Mouse (Mus musculus): ENCODE measurements around the gene Ankfn1.
A peak's percentile ranks its signal among the peaks of the same experiment; 100 is the strongest.

Ankfn1 gene

DNA sequence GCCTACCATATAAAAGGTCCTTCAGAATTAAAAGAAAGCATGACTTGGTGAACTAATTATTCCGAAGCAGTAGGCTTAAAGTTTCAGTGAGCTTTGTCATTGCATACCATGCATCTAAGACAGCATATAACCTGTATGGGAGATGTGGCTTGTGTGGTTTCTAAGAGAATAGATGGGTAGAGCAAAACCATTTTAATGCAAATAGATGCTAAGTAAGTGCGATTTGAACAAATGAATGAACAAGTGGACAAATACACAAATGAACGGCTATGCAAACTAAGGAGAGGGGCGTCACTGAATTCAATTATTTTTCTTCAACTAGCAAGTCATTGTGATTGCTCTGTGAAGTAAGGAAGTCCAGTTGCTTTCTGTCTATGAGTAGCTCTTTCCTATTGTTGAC is 198.3 kb downstream of the Ankfn1 start:
- no peak for DNase-seq (ENCODE audit: low spot score in 2 of 2)

DNA sequence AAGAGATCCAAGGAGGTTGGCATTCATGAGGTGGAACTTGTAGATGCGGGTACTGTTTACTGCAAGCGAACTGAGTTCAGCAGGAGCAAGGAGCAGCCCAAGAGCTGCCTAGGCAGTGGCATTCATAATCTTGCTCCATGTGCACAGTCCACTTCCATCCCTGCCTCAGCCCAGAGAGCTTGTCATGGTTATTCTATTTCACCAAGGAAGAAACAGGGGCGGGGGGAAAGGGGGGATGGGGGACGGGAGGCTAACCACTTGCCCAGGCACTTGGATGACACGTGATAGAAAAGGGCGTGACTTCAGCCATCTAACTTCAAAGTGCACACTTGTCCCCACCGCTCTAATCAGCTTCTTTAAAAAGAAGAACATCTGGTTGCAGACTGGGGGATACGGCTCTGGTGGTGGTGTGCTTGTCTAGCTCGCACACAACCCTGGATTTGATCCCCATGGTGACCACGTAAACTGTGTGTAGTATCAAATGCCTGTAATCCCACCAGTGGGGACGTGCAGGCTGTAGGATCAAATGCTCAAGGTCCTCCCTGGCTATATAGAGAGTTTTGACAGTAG is 203.1 kb downstream of the Ankfn1 start:
- no peak for DNase-seq (ENCODE audit: low spot score in 2 of 2)

DNA sequence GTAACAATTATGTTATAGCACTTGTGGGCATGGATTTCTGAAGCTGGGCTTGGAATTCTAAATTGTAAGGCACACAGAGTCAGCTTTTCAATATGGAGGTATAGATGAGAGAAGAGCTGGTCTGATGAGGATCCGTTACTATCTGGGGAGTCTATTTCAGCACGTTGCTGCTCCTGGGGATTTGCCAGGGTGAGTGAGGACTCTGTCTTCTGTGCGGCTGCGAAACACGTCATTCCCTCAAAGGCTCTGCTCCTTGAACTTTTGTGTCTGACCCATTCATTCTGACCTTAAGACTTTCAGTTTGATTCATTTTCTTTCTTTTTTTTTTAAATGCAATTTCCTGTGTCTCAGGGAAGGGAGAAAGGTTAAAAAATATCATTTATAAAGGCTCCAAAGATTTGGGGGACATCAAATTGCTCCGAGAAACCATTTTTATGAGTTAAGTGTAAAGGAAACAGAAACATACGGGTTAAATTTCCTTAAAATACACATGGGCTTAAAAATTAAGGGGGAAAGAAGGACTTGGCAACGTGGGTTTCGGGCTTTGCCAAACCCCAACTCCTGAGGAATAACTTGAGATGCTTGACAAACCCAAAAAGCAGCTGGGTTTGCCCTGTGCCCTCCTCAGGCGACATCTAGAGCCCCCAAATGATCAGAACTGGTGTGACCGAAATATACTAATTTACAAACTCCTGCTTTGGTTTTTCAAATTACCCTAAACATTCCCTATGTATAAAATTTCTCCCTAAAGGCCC is 207.9 kb downstream of the Ankfn1 start:
- DNase-seq (ENCODE audit: low spot score in 2 of 2), result no peak

DNA sequence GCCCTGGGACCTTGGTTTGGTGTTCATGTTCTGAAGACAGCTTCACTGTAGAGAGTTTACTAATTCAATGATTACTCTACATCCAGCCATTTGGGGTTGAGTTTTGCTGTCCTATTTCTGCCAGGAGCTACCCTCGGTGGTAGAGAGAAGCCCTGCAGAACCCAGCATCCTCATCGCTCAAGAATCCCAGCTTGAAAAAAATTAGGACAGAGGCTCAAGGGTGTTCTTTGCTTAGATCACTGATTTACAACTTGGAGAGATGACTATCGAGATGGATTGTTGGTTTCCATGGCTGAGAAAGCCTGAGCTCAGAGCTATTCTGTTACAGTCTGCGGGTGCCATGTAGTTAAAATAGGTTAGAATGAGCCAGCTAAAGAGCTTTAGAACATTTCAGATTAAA is 209.2 kb downstream of the Ankfn1 start:
- no peak for DNase-seq (ENCODE audit: low spot score in 2 of 2)

DNA sequence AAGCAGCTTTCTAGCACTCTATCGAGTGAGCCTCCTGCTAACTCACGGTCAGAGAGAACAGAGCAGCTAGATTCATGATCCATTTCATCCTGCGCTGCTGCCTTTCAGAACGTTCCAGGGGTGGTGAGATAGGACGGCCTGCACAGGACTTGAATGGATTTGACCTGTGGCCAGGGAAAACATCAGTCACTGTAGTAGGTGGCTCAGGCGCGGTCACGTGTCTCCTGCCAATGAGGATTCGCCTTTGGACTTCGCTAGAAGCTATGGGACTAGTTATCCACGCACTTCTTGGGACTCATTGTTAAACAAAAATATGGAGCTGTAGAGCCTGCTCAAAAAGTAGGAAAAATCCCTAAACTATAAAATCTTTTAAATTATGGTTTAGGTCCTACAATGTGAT is 226.0 kb downstream of the Ankfn1 start:
- no peak for DNase-seq (ENCODE audit: low spot score in 2 of 2)

DNA sequence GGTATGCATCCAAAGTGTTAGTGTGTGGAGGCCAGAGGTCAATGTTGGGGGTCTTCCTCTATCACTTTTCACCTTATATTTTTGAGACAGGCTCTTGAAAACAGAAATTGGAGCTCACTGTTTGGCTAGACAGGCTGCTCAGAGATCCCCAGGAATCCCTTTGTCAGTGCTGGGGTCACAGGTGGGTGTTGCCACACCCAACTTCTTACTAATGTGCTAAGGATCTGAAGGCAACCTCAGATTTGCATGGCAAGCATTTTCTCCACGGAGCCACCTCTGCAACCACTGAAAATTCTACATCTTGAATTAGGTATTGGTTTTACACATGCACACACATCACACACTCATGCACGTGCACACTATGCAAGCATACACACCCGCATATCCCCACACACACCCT is 226.5 kb downstream of the Ankfn1 start:
- DNase-seq (ENCODE audit: low spot score in 2 of 2), result no peak

DNA sequence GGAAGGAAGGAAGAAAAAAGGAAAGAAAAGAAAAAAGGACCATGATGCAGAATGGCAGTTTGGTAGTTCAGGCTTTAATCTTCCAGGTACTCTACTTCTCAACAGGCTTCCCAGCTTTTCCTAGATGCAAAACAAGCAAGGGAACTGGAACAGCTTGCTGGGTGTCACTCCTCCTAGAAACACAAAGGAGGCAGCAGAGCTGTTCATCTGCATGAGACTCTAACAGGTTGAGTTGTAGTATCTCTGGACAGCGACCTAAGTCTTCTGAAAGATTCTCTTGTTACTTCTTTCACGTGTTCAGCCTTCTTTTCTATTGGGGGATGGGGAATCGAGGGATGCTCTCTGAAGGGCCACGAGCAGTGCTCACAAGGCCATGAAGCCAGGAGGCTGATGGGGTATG is 228.7 kb downstream of the Ankfn1 start:
- DNase-seq (ENCODE audit: low spot score in 2 of 2), result no peak

DNA sequence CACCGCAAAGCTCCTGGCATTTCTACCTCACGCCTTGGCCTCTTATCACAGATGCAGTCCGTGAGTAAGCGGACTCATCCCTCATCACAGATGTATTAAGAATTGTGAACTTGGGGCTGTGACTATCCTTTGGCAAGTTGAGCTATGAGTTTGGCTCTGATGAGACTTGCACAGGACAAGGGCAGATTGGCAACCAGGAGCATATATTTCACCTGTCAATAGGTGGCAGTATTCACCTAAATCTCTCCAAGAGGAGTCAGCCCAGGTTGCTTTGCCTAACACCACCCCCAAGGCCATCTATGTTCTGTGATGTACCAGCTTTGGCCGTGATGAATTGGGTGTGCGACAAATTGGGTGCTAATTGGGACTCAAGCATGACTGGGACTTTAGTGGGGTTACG is 231.3 kb downstream of the Ankfn1 start:
- peak in 1 of 2 experiments; percentile 8 for DNase-seq (ENCODE audit: low spot score in 2 of 2)

DNA sequence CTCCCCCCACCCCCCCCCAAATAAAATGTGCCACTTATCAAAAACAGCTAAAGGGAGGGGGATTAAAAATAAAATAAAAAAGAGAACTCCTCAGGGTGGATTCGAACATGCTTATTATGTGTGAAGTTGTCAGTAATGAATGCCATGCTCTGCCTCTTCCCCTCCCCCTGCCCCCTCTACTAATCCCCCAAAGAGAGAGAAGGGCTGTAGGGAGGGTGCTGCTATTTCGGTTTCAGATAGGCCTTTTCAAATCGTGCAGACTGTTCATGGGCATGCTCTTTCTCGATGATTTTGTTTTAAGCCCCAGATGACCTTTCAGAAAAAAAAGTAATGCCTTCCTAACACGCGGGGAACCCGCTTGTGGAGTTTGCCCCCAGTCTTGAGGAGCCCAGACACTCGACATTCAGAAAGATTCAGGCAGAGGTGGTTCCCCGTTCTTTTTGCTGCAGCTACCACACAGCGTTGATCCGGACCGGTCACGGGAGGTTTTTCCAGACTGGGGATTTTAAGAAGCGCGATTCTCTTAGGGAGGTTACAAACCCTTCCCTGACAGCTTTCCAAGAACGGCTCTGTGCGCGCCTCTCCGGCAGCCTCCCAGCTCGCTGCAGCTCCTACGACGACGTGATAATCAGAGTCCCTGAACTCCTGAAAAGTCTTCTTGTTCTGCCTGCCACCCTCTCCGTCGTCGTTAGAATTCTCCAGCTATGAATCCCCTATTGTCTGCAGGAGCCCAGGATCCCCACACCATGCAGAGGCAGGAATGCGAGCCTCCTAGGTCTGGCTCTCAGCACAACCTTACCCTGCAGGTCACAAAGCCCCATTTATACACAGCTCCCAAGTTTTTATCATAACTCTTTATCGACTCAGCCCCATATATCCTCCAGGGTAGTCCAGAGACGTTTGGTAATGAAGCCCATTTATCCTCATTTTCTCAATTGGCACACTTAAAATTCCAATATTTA is 232.3 kb downstream of the Ankfn1 start:
- no peak for DNase-seq (ENCODE audit: low spot score in 2 of 2)

DNA sequence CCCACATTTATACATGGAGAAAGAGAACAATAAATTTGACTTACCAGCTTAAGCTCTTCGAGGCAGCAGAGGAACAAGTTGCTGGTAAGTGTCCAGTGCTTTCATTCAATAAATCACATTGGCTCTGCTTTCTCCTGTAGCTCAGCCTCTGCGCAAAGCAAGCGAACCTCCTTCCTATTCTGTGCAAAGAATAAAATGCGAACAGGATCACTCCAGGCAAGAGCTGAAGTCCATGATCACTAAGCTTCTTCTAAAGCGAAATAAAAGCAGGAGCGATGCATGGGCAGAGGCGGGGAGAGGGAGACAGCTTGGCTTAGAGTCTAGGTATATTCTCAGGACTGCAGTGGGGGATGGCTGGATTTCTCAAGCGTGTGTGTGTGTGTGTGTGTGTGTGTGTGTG is 239.1 kb downstream of the Ankfn1 start:
- no peak for DNase-seq (ENCODE audit: low spot score in 2 of 2)

DNA sequence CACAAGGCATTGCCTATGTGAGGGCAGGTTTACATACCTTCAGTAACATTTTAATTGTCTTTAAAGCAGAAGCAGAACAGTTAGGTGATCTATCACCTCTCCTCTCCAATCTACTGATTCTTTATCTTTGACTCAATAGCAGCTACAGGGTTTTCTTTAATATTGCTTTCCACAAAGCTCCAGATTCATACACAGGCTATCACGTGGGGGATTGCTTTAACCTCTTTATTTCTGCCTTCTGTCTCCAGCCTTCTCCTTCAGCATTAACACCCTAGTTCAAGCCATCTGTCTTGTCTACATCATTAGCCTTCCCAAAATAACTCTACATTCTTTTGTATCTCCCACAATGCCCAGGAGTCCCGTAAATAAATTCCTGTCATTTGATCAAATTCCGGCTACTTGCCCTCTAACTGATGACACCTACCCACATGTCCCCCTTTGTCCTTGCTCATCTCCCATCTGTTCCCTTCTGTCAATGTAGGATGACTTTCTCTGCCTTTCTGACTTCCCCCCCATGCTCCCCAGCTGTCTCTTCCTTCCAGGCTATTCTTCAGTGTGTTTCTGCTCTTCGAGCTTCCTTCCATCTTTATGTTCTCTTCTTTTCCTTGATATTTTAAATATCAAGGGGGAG is 249.5 kb downstream of the Ankfn1 start:
- DNase-seq (ENCODE audit: low spot score in 2 of 2), result no peak

DNA sequence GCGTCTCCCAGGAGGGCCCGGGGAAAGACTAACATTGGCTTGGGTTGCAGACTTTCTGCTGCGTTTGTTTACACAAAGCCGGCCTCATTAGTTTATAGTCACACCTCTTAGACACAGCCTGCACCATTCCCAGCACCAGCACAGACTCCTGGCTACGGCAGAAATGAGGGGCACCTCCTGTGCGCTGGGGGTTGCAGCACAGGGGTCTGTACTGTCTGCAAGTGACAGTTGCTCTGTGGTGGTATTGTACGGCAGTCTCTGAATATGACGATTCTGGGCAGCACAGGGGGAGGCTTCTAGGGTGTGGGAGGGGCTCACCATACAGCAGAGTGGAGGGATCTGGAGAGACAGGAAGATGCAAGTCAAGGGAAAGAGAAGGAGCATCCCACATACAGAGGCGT is 262.0 kb downstream of the Ankfn1 start:
- DNase-seq (ENCODE audit: low spot score in 2 of 2), result no peak

DNA sequence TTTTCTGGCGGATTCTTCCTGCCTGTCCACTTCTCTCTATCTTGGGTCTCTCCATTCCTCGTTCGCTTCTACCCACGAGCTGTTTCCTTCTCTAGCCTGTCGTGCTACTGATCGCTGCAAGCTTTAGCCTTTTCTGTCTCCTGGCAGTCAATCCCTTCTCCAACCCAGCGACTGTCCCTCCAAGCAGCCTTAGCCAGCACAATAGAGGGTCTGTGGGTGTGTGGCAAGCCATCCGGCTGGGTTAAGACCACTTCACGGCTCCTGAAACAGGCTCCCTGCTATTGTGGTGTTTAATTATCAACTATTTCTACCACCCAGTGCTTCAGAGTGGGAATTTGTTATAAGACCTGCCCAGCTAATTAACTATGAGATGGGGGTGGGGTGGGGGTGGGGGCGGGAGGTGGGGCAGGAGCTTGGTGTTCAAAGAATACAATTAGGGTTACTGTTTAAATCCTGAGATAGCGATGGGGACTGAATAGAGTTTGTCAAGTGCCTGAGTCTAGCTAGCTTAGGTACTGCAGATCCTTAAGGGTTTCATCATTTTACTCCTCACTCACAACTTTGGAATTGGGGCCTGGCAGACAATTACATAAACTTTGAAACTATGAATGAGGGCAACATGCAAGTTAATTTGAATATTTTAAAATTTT is 268.7 kb downstream of the Ankfn1 start:
- DNase-seq (ENCODE audit: low spot score in 2 of 2), result no peak

DNA sequence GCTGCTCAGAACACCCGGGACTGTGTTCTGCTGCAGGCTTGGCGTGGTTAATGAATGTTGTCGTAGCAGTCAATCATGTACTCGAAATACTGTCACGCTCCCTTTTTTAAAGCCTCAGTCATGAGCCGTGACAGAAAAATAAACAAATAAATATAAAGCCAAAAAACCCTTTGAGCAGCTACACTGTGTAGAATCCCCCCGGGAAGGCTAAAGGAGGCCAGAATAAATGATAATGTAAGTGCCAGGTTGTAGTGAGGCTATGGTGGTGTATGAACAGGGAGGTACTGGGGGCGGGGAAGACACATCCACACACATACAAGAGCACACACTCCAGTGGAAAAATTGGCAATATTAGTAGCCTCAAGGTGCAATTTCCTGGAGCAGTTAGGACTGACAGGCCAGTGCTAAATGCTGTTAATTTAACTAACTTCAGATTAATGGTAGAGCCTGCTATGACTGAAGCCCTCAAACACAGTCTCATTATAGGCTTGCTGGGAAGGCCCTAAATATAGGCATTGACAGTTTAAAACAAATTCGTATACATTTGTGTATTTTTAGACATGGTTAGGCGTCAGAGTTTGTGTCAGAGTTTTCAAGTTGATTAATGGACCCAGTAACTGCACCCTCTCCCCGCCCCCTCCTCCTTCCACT is 270.7 kb downstream of the Ankfn1 start:
- DNase-seq (ENCODE audit: low spot score in 2 of 2), result no peak

DNA sequence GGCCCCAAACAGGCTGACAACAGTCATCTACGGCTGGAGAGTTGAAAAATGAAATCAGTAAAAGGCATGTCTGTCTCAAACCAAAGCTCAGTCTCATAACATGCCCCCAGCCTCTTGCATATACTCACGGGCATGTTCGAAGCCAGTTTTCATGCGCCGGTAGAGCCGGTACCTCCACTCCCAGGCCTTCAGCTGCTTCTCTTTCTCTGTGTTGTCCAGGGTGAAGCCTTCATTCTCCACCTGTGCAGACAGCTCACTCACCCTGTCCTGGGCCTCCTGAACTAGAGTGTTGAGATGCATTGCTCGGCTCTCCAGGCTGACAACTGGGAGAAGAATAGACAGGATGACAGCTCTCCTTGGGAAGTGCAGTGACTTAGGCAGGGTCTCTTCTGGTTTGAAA is 272.4 kb downstream of the Ankfn1 start:
- no peak for DNase-seq (ENCODE audit: low spot score in 2 of 2)

DNA sequence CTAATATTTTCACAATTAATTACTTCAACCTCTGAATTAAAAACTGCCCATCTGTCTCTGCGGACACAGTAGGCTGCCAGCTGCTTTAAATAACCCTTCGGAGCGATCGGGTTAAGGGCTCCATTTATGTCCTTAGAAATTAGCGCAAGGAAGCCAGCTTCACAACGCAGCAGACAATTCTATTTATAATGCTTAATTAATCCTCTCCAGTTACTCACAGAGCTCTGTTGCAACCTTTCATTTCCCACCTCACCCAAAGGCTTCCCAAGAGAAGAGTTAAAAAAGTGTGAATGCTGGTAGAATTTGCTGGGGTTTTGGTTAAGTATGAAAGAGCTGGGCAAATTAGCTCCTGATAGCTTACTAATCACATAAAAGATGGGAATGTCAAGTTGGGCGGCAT is 275.7 kb downstream of the Ankfn1 start:
- no peak for DNase-seq (ENCODE audit: low spot score in 2 of 2)

DNA sequence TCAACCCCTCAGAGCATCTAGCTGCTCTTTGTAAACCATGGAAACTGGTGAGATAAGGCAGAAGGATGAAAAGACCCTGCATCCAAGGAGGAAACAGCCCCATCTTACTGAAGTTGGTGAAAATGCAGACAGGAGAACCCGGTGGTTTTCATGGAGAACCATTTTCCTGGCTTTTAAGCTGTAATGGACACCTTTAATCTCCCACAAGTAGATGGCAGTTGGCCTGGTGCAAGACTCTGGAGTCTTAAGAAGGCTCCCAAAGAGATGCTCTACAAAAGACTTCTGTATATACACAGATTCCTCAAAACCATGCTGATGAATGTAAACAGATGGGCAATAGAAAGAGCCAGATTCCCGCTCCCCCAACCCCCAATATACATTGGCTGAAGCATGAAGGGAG is 276.5 kb downstream of the Ankfn1 start:
- no peak for DNase-seq (ENCODE audit: low spot score in 2 of 2)

DNA sequence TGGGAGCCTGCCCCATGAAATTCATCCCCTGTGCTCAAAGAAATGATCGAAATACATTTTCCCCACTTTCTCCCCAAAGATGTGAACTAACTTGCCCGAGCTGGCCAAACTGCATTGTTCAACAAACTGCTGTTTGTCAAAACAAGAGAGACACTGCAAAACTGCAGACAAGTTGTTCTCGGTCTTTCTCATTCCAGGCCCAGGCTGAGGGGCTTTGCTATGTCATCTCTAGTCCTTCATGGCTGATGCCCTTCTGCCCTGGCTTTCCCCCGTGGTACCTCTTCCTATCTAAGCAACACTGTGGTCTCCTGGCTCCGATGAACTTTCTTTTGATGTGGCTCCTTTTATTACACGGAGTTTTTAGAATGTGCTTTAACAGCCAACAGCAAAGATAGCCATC is 296.4 kb downstream of the Ankfn1 start:
- DNase-seq (ENCODE audit: low spot score in 2 of 2), result no peak

DNA sequence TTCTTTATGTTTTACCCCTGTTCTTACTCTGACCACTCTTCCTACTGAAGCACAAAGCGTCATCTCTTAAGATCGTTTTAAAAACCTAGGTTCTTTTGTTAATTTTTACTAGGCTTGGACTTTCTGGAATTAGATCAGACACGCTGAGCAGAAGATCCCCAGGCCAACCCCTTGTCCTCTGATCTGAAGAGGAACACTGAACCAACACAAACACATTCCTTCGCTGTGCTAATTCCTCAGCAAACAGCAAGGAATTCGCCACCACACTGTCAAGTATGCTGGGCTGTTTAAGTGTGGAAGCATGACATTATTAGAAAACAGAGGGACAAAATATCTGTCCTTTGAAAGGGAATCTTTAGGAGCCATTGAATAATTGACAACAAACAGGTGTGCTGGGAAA is 300.5 kb downstream of the Ankfn1 start:
- DNase-seq (ENCODE audit: low spot score in 2 of 2), result no peak

DNA sequence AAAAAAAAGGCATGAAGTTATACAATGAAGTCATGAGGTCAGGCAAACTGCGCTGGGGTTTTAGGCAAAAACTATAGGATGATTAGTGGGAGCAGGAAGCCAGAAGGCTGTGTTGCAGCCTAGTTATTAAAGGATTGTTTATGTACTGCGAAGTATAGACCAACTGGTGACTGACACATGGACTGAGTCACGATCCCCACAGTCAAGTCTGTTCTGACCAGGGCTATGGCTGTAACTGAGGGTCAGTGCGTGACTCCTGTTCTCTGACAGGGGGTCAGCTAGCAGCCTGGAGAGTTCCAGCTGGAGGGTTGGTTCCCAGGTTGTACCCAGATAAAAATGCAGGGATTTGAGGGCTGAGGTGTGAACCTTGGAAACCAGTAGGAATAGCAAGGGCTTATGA is 301.4 kb downstream of the Ankfn1 start:
- DNase-seq (ENCODE audit: low spot score in 2 of 2), result no peak

DNA sequence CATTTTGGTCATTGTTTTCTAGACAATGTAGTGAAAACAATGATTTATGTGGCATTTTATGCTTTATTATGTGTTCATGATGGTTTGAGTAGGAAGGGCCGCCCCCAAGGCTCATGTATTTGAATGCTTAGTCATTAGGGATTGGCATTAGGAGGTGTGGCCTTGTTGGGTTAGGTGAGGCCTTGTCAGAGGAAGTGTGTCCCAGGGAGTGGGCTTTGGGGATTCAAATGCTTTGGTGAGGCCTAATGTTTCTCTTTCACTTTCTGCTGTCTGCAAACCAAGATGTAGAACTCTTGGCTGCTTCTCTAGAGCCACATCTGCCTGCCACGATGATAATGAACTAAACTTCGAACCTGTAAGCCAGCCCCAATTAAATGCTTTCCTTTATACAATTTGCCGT is 304.6 kb downstream of the Ankfn1 start:
- no peak for DNase-seq (ENCODE audit: low spot score in 2 of 2)

All from urinary bladder, adult 18-20 months (tissue).